Mouse (Mus musculus): ENCODE data around the gene Zfand6. TPM values are rescaled to one million over a fixed set of nuclear protein-coding genes. Genes with fewer than 3 reads are reported as not detected.
A peak's percentile ranks its signal among the peaks of the same experiment; 100 is the strongest.

Zfand6 gene
- polyA plus RNA-seq, 2 experiments from 2014 or later = 161 to 172 TPM

GRCm38 (mm10) chr7:84649016-84649415, 40.7 kb downstream of the Zfand6 start:
- ATAC-seq = no peak

DNA sequence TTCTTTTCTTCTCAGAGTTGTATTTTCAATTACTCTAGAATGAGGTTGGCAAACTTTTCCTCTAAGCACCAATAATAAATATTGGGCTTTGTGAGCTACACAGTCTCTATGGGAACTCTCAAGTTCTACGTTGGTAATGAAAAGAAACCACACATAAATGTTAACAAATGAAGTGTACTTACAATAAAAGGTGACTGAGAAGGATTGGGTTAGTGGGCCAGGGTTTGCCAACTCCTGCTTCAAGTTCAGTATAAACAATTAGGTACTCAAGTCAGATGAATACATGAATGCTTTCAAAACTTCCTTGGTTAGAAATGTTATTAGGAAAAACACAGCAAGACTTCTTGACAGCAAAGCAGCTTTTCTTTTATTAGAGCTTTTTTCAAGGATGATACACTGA, 43.5 kb downstream of the Zfand6 start:
- no peak for ATAC-seq

- ATAC-seq = no peak
Observed at GRCm38 (mm10) chr7:84643270-84643998, 46.3 kb downstream of the Zfand6 start.

- no peak for ATAC-seq
Observed at GRCm38 (mm10) chr7:84642159-84642928, 47.4 kb downstream of the Zfand6 start.

DNA sequence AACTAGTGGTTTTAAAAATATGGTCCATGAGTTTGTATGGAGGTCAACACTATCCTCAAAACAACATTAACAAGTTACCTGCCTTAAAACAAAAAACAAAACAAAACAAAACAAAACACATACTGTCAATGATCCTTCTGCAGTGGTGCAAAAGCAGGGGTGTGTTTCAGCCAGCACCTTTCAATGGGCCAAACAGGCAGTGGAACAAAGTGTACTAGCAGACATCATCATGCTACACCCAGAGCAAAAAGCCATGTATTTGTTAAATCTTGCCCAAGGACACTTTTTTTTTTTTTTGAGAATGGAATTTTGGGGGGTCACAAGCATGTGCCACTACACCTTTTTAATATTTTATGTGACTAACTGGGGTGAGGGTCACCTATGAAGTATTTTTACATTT, 52.8 kb downstream of the Zfand6 start:
- no peak for ATAC-seq

DNA sequence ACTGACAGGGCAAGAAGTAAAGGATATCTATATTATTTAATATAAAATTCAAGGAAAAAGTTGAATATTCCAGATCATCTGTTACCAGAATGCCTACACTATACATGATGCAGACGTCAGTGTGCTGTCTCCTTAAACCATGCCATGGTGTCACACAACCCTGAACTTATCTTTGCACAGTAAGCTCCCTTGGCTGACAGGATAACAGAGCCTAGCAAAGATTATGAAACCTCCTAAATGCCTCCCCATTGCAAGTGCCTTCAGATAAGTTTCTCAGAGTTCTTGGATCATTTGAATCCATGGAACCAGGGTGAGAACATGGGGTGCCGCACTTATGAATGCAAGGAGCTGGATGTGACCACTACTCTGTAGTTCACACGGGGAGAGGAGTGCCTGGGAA, 57.9 kb downstream of the Zfand6 start:
- ATAC-seq = no peak

DNA sequence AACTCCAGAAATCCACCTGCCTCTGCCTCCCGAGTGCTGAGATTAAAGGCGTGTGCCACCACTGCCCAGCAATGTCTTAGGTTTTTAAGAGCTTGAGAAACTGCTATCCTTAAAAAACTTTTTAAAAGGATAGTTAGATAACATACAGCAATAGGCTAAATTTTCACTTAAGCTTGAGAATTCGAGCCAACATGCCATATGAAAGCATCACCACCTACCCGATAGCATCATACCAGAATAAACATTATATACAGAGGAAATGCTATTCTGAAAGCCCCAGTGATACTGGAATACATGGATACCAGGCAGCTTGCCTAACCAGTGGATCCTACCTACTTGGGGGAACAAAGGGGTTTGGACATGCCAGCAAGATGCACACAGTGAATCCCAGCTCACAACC, 66.0 kb downstream of the Zfand6 start:
- ATAC-seq = no peak

DNA sequence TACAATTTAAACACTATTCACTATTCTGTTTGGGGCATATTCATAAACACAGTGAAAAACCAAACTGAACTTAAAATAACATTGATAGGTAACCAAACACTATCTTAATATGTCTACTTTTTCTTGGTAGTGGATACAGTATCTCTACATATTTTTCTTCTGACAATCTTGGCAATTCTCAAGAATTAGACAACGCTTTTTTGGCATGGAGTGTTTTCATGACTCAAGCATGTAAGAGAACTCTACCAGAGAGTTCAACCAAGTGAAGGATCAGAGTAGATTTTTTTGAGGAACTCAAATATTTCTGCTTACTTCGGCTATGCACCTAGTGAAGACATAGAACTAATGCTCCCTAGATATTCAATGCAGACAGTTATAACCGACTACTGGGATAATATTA, 68.8 kb downstream of the Zfand6 start:
- ATAC-seq = no peak

GRCm38 (mm10) chr7:84618951-84619350, 70.8 kb downstream of the Zfand6 start:
- no peak for ATAC-seq

GRCm38 (mm10) chr7:84612445-84612844, 77.3 kb downstream of the Zfand6 start:
- no peak for ATAC-seq

GRCm38 (mm10) chr7:84611609-84612008, 78.2 kb downstream of the Zfand6 start:
- ATAC-seq = no peak

DNA sequence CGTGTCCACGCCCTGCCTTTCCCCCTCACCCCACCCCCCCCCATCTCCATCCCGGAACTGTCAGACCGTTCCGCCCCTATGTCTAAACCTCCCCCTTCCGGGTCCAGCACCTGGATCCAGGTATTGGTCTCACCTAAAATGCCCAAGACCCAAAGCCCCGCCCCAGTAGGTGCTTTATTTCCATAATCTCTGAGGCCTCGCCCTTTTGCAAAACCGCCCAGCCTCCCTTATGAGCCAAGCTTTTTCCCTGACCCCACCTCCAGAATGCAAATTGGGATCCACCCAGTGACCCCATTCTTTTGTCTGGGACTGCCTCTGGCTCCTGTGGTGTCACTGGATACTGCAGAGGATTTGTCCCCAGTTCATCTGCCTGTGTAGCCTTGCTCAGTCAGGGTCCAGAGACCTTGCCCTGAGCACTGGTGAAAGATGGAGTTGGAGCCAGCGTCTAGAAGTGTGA, 83.4 kb downstream of the Zfand6 start, which contains the start of gene Fah:
Gene Fah, minus strand, starts transcription at position 430 of the 457 bp plus-strand sequence.
- ATAC-seq = peak; percentile 14

GRCm38 (mm10) chr7:84605704-84606292, 84.0 kb downstream of the Zfand6 start:
- ATAC-seq = peak; percentile 77

DNA sequence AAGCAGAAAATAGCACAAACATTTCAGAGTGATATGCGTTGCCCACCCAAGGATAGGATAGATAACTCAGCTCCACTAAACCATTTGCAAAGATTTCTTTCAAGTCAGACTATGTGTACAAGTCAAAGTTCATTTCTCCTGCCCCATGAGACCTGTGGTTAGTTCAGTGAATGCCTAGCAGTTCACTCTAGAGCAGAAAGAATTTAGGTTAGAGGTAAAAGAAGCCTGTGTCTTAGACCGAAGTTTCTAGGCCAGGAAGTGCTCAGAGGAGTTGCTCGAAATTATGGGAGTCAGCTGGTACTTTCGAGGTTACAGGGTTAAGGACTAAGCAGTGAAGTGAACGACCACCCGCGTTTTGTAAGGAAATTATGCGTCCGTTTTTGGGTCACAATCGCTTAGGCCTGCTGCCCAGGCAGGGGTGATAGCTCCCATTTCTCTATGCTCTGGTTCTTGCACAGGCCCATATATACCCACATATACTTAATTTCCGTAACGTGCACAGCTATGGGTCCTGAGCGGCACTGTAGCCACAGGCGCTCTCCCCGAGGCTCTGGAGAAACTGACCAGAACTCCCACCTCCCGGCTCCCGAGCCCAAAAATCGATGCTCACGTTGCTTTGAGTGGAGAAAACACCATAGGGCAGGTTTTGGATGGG, 84.6 kb downstream of the Zfand6 start:
- ATAC-seq = no peak

- ATAC-seq = no peak
Observed at GRCm38 (mm10) chr7:84604501-84604900, 85.3 kb downstream of the Zfand6 start.

DNA sequence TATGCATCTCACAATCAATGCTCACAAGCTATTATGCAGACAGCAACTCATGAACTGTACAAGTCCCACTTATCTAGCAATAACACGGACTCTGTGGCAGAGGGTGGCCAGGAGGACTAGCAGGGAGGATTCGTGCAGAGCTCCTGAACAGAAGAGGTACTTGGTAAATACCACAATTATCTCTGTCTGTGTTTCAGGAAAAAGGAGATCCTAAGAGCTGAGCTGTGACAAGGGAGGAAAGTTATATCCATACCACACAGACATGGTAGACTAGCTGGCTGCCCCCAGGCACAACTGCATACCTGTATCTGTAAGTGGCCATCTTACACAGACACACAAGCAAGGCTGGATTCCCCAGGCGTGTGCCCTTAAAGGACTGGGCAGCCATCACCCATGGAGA, 88.4 kb downstream of the Zfand6 start:
- ATAC-seq = no peak

DNA sequence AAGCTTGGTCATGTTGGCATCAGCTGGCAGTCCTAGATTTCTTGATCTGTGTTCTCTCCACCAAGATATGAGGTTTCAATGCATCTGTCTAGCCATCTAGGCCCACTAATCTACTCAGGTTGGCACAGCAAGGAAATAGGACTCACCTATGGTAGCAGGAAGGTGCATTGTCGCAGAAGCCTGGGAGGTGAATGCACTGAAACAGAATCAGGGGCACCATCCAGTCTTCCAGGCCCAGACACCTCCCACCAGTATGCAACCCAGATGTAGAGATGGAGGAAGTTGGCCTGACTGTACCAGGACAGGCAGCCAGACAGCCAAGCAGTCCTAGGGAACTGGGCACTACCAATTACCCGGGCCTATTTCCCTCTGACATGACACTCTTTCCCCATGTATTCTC, 89.1 kb downstream of the Zfand6 start:
- ATAC-seq = no peak

- no peak for ATAC-seq
Observed at GRCm38 (mm10) chr7:84596633-84597032, 93.1 kb downstream of the Zfand6 start.

DNA sequence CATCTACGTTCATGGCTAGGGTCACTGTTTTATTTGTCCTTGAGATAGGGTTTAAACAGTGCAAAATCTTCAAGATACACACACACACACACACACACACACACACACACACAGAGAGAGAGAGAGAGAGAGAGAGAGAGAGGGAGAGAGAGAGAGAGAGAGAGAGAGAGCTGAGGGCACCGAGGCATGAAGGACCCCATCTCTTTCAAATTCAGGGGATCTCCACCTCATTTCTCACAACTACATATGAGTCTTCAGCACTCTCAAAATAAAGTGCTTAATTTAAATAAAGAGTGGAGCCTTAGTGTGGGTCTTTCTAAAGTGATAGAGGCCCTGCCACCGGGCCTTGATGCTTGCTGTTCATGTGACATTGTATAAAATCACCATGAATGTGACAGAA, 93.8 kb downstream of the Zfand6 start:
- no peak for ATAC-seq

DNA sequence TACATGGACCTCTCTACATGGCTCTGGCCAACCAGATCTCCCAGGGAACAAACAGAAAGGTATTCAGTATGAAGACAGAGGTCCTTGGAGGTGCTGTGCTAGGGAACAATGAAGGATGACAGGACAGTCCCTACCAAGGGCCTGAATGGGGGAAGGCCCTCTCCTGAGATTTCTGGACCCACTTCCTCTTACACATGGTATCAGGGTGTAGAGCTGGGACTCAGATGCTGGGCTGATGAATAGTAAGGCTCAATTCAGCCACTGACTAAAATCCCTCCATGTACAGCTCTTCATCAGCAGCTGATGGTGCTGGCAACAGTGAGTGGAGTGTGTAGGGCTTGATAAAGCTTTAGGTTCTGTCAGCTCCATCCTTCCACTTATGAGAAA, 94.8 kb downstream of the Zfand6 start:
- no peak for ATAC-seq

DNA sequence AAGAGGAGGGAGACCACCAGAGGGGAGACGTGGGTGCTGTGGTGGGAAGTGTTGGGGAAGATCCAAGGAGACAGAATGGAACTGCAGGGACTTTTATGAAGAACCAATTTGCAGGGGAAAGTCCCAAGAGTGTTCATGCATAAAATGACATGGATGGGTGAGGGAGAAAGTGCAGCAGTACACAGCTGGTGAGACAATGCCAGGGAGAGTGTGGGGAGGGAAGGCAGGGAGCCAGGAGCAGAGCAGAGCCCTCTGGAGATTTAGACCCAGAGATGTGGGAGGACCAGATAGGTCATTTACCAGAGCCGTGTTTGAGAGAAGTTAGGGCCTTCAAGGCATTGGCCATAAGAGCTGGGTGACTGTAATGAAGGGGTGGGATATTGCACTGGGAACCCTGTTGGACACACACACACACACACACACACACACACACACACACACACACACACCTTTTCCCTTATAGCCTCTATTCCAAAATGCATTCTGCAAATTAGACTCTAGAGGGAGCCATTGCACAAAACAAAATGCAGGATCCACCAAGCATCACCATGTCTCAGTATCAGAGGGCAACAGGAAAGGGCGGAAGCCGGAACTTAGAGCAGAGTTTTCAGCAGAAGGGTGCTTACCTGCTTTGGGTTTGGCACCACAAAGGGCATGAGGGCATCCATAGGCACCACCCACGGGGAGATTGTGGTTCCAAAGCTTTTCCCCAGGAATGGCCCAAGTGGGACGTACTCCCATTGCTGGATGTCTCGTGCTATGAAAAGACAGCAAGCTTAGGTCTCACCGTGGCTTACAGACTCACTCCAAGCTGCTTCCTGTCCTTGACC, 95.5 kb downstream of the Zfand6 start:
- peak; percentile 93 for ATAC-seq

- no peak for ATAC-seq
Observed at GRCm38 (mm10) chr7:84591347-84591746, 98.4 kb downstream of the Zfand6 start.

Measured in activated CD4-positive, CD25-positive, alpha-beta regulatory T cell, adult 4 months (primary cell).